Comparison of ENCODE assay signal across 25 mouse cellular contexts in the genomic region with DNA sequence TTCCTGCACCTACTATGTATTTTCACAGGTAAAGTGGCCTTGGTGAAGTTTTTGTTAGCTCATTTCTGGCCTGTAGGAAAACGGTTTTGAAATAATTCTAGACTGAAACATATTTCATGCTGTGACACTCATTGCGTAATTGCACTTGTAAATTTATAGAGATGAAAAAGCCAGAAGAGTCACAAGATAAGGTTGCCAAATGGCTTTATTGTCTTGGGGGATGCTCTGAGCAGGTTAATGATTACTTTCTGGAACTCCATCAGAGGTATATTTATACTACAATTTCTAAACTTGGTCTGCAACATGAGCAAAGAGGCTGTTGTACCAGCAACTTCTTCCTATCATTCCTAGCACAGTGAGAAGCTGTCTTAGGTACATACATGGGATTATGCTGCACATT.
"Had no signal": no experiment of that assay in that cellular context is flagged by ENCODE, and none has a peak within 500 bp of the region (broad histone marks: within the 10 kb centered on the region; RNA-seq: fewer than 3 reads in every experiment).

No protein-coding gene starts in this region.

- H3K27me3 ChIP-seq: heart, embryonic 12.5 days; hindbrain, embryonic 12.5 days; limb, embryonic 12.5 days; liver, embryonic 13.5 days; liver, embryonic 15.5 days had no signal

- H3K27ac ChIP-seq: heart, adult 2 months; heart, embryonic 10.5 days; hindbrain, embryonic 10.5 days; hindbrain, embryonic 12.5 days; hindbrain, embryonic 14.5 days; left cerebral cortex, adult 2 months; limb, embryonic 10.5 days; limb, embryonic 12.5 days; liver, embryonic 13.5 days; liver, embryonic 15.5 days had no signal

- H3K36me3 ChIP-seq: heart, embryonic 10.5 days; heart, embryonic 12.5 days; hindbrain, embryonic 10.5 days; hindbrain, embryonic 12.5 days; limb, embryonic 10.5 days; limb, embryonic 12.5 days; liver, embryonic 13.5 days; liver, embryonic 15.5 days had no signal

- H3K9ac ChIP-seq: forebrain, postnatal 0 days; heart, embryonic 12.5 days; hindbrain, embryonic 12.5 days; hindbrain, embryonic 14.5 days; limb, embryonic 12.5 days; liver, embryonic 13.5 days; liver, embryonic 15.5 days had no signal

- ATAC-seq: forebrain, postnatal 0 days; hindbrain, embryonic 16.5 days; inflammation-experienced regulatory T-cells, adult 6 months had no signal

- H3K9me3 ChIP-seq: heart, embryonic 10.5 days; hindbrain, embryonic 10.5 days; hindbrain, embryonic 12.5 days; limb, embryonic 10.5 days; limb, embryonic 12.5 days; liver, embryonic 13.5 days; liver, embryonic 15.5 days had no signal

- DNase-seq: forebrain, postnatal 0 days; gastrocnemius, postnatal 14 days; gastrocnemius, postnatal 36 days; heart, adult 11 months; heart, adult 2 months; heart, postnatal 10 days; heart, postnatal 4 days; kidney, adult 18-20 months; kidney, adult 8-10 months; kidney, postnatal 10 days; kidney, postnatal 25 days; kidney, postnatal 4 days; liver; liver, embryonic 13.5 days had no signal

- H3K4me3 ChIP-seq: heart, adult 2 months; heart, embryonic 10.5 days; heart, embryonic 12.5 days; hindbrain, embryonic 10.5 days; hindbrain, embryonic 12.5 days; left cerebral cortex, adult 2 months; limb, embryonic 10.5 days; limb, embryonic 12.5 days; liver, embryonic 13.5 days; liver, embryonic 15.5 days had no signal

- H3K4me1 ChIP-seq: heart, embryonic 10.5 days; heart, embryonic 12.5 days; hindbrain, embryonic 10.5 days; hindbrain, embryonic 12.5 days; limb, embryonic 10.5 days; limb, embryonic 12.5 days; liver, embryonic 13.5 days; liver, embryonic 15.5 days had no signal

- H3K4me2 ChIP-seq: heart, embryonic 12.5 days; hindbrain, embryonic 12.5 days; hindbrain, embryonic 14.5 days; limb, embryonic 12.5 days; liver, embryonic 13.5 days; liver, embryonic 15.5 days had no signal
